Mouse (Mus musculus) heart, postnatal 0 days (tissue): Measurements from ENCODE around the gene Kif2a.

ENCODE experiments used
- CTCF ChIP-seq: IDR thresholded peaks from 2 replicates; pipeline ENCODE4 v1.5.1; 2016; ENCODE audit warnings: antibody characterized with exemption, control low read depth, low read depth
- EP300 ChIP-seq: IDR thresholded peaks from 2 replicates; pipeline ENCODE4 v1.6.1; 2016; ENCODE audit warnings: antibody characterized with exemption, low read depth

GRCm38 (mm10) chr13:106913125-106913736 lies 108.7 kb downstream of the Kif2a start:
- TF ChIP-seq CTCF: no peak
- no peak for TF ChIP-seq EP300
